Mouse (Mus musculus) liver, postnatal 0 days (tissue): ENCODE data around the gene Ggps1. TPM values are rescaled to one million over a fixed set of nuclear protein-coding genes. Genes with fewer than 3 reads are reported as not detected.

Experiments used
- ATAC-seq: fragments of 200-750 bp; cut with Nextera tagmentation; 2 replicates; pipeline ENCODE4 v1.8.0; 2017; ENCODE audit warnings: mild to moderate bottlenecking, moderate library complexity
- DNase-seq: peaks from one replicate; pipeline ENCODE4 v3.0.0-alpha.2; 2016
- H3K27ac ChIP-seq: fragments of 300-500 bp; sonication (generic); 2 replicates; pipeline ENCODE4 v1.5.1; 2014; ENCODE audit warnings: antibody characterized with exemption, moderate library complexity, mild to moderate bottlenecking, low read depth
- H3K27me3 ChIP-seq: fragments of 300-500 bp; sonication (generic); 2 replicates; pipeline ENCODE4 v1.6.1; 2014; ENCODE audit warnings: low read length, control low read depth, mixed read lengths; ENCODE audit not compliant: insufficient read depth
- H3K36me3 ChIP-seq: fragments of 300-500 bp; sonication (generic); replicated peaks from 2 replicates; pipeline ENCODE4 v1.6.1; 2014; ENCODE audit warnings: mild to moderate bottlenecking, control low read depth, low read length, moderate library complexity, mixed read lengths; ENCODE audit not compliant: insufficient read depth
- H3K4me1 ChIP-seq: fragments of 300-500 bp; sonication (generic); 2 replicates; pipeline ENCODE4 v1.6.1; 2014; ENCODE audit warnings: antibody characterized with exemption, mild to moderate bottlenecking, control low read depth; ENCODE audit not compliant: insufficient read depth
- H3K4me2 ChIP-seq: fragments of 300-500 bp; sonication (generic); 2 replicates; pipeline ENCODE4 v1.6.1; 2014; ENCODE audit warnings: low read depth, mild to moderate bottlenecking, low read length, moderate library complexity, mixed read lengths
- H3K4me3 ChIP-seq: fragments of 300-500 bp; sonication (generic); 2 replicates; pipeline ENCODE4 v1.5.1; 2014; ENCODE audit warnings: low read depth, low read length
- H3K9ac ChIP-seq: fragments of 300-500 bp; sonication (generic); replicated peaks from 2 replicates; pipeline ENCODE4 v1.6.1; 2014; ENCODE audit warnings: mild to moderate bottlenecking, moderate library complexity
- H3K9me3 ChIP-seq: fragments of 300-500 bp; sonication (generic); 2 replicates; pipeline ENCODE4 v1.6.1; 2016; ENCODE audit warnings: mild to moderate bottlenecking, control low read depth, low read length, mixed read lengths
- CTCF ChIP-seq: sonication (generic); IDR thresholded peaks from 2 replicates; pipeline ENCODE4 v1.5.1; 2016; ENCODE audit warnings: antibody characterized with exemption, low read depth
- EP300 ChIP-seq: IDR thresholded peaks from 2 replicates; pipeline ENCODE4 v1.6.1; 2016; ENCODE audit warnings: antibody characterized with exemption, low read depth, mild to moderate bottlenecking
- WGBS: fragments of 180-500 bp; shearing (Covaris S2); extraction: QIAGEN DNeasy Blood & Tissue Kit; methylation state at CpG from one replicate; pipeline ENCODE4 v1.1.7; 2014; ENCODE audit not compliant: insufficient replicate concordance; 5-methylcytosine and 5-hydroxymethylcytosine counted together
- polyA plus RNA-seq: library from polyadenylated mRNA; unstranded; fragments of >200 nt; fragmentation: Nextera tagmentation; extraction: Ambion mirVana; gene quantifications from 2 replicates; pipeline ENCODE4 v1.2.1, GENCODE M21; 2015

Gene Ggps1
- polyA plus RNA-seq, 1 experiment from 2014 or later = 10.2 TPM

GRCm38 (mm10) chr13:14018283-14018682 lies 45.0 kb downstream of the Ggps1 start:
- H3K9me3 ChIP-seq = no peaks in the 10 kb centered on the region
- no peak overlapping the region for H3K4me2 ChIP-seq
- H3K27me3 ChIP-seq = no peaks in the 10 kb centered on the region
- H3K9ac ChIP-seq = no peak overlapping the region
- H3K4me1 ChIP-seq = peaks cover 5% of the 10 kb centered on the region
- peak; percentile 31; the same call in 1 of the 2 replicates for ATAC-seq
- peak; percentile 55 for TF ChIP-seq EP300
- TF ChIP-seq CTCF = no peak
- H3K4me3 ChIP-seq = no peak overlapping the region
- peak overlapping the region; percentile 11; the same call in 1 of the 2 replicates for H3K27ac ChIP-seq
- H3K36me3 ChIP-seq = peaks cover 13% of the 10 kb centered on the region
- DNase-seq = no peak

GRCm38 (mm10) chr13:14015609-14016008 lies 47.7 kb downstream of the Ggps1 start:
- TF ChIP-seq EP300 (no peak), CTCF (no peak)
- DNase-seq (no peak), ATAC-seq (no peak)
- H3K4me1 ChIP-seq = peaks cover 5% of the 10 kb centered on the region
- no peak overlapping the region for H3K9ac ChIP-seq
- H3K4me2 ChIP-seq = no peak overlapping the region
- no peak overlapping the region for H3K4me3 ChIP-seq
- H3K9me3 ChIP-seq = no peaks in the 10 kb centered on the region
- no peaks in the 10 kb centered on the region for H3K27me3 ChIP-seq
- 91% methylated on average over 6 of the region's 6 CpGs for WGBS
- H3K36me3 ChIP-seq = peaks cover 28% of the 10 kb centered on the region
- H3K27ac ChIP-seq = no peak overlapping the region

GRCm38 (mm10) chr13:14014540-14014939 lies 48.7 kb downstream of the Ggps1 start:
- H3K4me3 ChIP-seq = no peak overlapping the region
- H3K4me2 ChIP-seq = no peak overlapping the region
- ATAC-seq (no peak), DNase-seq (no peak)
- H3K27ac ChIP-seq = no peak overlapping the region
- H3K36me3 ChIP-seq = peaks cover 31% of the 10 kb centered on the region
- no peak for TF ChIP-seq CTCF
- TF ChIP-seq EP300 = no peak
- no peak overlapping the region for H3K9ac ChIP-seq
- WGBS = 88% methylated on average over 4 of the region's 4 CpGs
- no peaks in the 10 kb centered on the region for H3K9me3 ChIP-seq
- H3K27me3 ChIP-seq = no peaks in the 10 kb centered on the region
- H3K4me1 ChIP-seq = peaks cover 2% of the 10 kb centered on the region

GRCm38 (mm10) chr13:14014001-14014400 lies 49.3 kb downstream of the Ggps1 start:
- WGBS = 83% methylated on average over 2 of the region's 2 CpGs
- Histone ChIP-seq H3K27ac (no peak overlapping the region), H3K9me3 (no peaks in the 10 kb centered on the region), H3K27me3 (no peaks in the 10 kb centered on the region), H3K4me2 (no peak overlapping the region), H3K36me3 (peaks cover 31% of the 10 kb centered on the region), H3K4me1 (no peaks in the 10 kb centered on the region; the same call in 1 of the 2 replicates), H3K9ac (no peak overlapping the region), H3K4me3 (no peak overlapping the region)
- no peak for ATAC-seq
- DNase-seq = no peak
- TF ChIP-seq CTCF (no peak), EP300 (no peak)

GRCm38 (mm10) chr13:14011454-14011995 lies 51.8 kb downstream of the Ggps1 start:
- H3K27me3 ChIP-seq = no peaks in the 10 kb centered on the region
- WGBS = 84% methylated on average over 4 of the region's 4 CpGs
- no peak for DNase-seq
- H3K9me3 ChIP-seq = no peaks in the 10 kb centered on the region
- no peaks in the 10 kb centered on the region for H3K4me1 ChIP-seq
- H3K9ac ChIP-seq = no peak overlapping the region
- peaks cover 41% of the 10 kb centered on the region for H3K36me3 ChIP-seq
- no peak for ATAC-seq
- no peak overlapping the region for H3K4me2 ChIP-seq
- no peak for TF ChIP-seq CTCF
- no peak for TF ChIP-seq EP300
- H3K4me3 ChIP-seq = no peak overlapping the region
- H3K27ac ChIP-seq = no peak overlapping the region

GRCm38 (mm10) chr13:14006056-14006455 lies 57.2 kb downstream of the Ggps1 start:
- TF ChIP-seq EP300 (no peak), CTCF (no peak)
- Histone ChIP-seq H3K27ac (no peak overlapping the region), H3K4me2 (no peak overlapping the region), H3K4me3 (no peak overlapping the region), H3K4me1 (no peaks in the 10 kb centered on the region), H3K36me3 (peaks cover 60% of the 10 kb centered on the region), H3K27me3 (no peaks in the 10 kb centered on the region), H3K9me3 (no peaks in the 10 kb centered on the region), H3K9ac (no peak overlapping the region)
- DNase-seq (no peak), ATAC-seq (no peak)
- 66% methylated on average over 2 of the region's 2 CpGs for WGBS

- TF ChIP-seq CTCF (no peak), EP300 (no peak)
- no peak overlapping the region for H3K27ac ChIP-seq
- no peak overlapping the region for H3K9ac ChIP-seq
- no peaks in the 10 kb centered on the region for H3K9me3 ChIP-seq
- no peaks in the 10 kb centered on the region for H3K4me1 ChIP-seq
- 88% methylated on average over 5 of the region's 5 CpGs for WGBS
- H3K36me3 ChIP-seq = peaks cover 63% of the 10 kb centered on the region
- H3K27me3 ChIP-seq = no peaks in the 10 kb centered on the region
- ATAC-seq (no peak), DNase-seq (no peak)
- H3K4me2 ChIP-seq = no peak overlapping the region
- no peak overlapping the region for H3K4me3 ChIP-seq
Observed at GRCm38 (mm10) chr13:14004999-14005398, 58.3 kb downstream of the Ggps1 start.
